Mouse (Mus musculus) splenic B cell, adult 2 months (primary cell): ENCODE data around the gene Rnf220.

Experiments used
- DNase-seq: peaks from one replicate; pipeline ENCODE4 v3.0.0-alpha.2; 2011; ENCODE audit warnings: low read depth, low spot score
- H3K27me3 ChIP-seq: 2 replicates; pipeline ENCODE4 v1.6.1; 2012; ENCODE audit warnings: mild to moderate bottlenecking, low read length, moderate library complexity, mixed read lengths; ENCODE audit not compliant: control insufficient read depth, poor library complexity, insufficient read depth, severe bottlenecking
- H3K36me3 ChIP-seq: 2 replicates; pipeline ENCODE4 v1.6.1; 2012; ENCODE audit warnings: mild to moderate bottlenecking, low read length, moderate library complexity, mixed read lengths; ENCODE audit not compliant: control insufficient read depth, poor library complexity, insufficient read depth, severe bottlenecking

The Rnf220 gene

DNA sequence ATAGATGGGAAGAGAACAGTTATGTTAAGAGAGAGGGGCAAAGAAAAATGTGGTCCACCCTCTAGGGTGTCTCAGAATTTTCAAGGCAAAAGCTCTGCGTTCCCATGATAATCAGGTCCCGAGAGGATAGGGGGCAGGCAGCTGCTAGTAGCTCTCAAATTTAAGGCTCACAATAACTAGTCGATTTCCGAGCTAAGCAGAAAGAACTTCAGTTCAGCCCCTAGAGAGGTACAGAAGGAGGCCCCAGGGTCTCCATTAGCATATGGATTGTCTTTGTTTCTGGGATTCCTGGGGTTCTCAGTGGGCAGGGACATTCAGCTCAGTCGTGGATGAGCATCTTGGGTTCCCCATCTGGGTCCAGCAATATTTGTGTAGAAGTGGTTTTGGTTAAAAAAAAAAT, 134.8 kb downstream of the Rnf220 start:
- H3K27me3 ChIP-seq = no peaks in the 10 kb centered on the region

DNA sequence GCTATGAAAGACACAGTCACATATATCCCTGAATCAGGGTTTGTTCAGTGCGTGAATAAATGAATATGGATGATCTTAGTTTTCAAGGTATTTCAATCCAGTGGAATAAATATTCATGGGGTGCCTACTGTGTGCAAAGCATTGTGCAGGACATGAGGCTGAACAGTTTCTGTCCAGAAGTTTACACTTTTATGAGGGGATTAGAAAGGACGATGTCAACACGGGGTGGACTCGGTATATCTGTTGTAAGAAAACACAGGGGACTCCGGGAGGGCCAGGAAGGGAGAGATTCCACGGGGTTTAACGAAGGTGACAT, 135.3 kb downstream of the Rnf220 start:
- H3K36me3 ChIP-seq = no peaks in the 10 kb centered on the region
- no peaks in the 10 kb centered on the region for H3K27me3 ChIP-seq
- no peak for DNase-seq

More for the DNA sequence above, 134.8 kb downstream of the Rnf220 start:
- H3K36me3 ChIP-seq = no peaks in the 10 kb centered on the region
- DNase-seq = no peak

DNA sequence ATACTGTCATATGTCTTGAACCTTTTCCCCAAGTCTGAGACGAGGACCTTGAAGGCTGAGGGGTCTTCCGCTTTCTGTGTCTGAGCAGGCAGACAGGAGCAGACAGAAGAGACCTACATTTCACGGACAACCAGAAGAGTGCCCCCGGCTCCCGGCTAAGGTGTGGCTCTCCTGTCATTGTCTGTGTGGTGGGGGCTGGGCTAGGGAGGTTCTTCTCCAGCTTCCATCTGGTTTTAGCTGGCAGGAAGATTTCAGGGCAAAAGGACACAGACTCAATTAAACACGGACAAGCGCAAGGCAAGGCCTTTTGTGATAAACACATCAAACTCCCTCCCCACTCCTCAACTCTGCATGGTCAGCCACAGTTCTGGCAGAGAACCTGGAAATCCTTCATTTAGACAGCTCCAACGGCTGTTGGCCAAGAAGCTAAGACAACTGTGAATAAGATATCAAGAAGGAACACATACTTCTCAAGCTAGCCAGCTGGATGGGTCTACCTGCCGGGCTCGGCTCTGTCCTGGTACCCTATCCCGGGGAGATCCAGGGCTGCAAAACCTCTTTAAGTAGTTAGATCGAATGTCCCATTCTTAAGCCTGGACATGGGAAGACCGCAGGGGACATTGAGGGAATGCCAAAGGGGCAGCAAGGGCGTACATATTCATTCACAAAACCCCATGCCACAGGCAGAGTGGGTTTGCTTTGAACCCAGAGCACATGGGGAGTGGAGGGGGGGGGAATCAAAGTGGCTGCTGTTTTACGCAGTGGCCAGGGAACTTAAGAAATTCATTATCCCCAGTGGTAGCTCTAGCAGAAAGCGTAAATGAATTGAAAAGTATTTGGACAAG, 135.9 kb downstream of the Rnf220 start:
- DNase-seq = no peak
- no peaks in the 10 kb centered on the region for H3K36me3 ChIP-seq
- H3K27me3 ChIP-seq = no peaks in the 10 kb centered on the region

DNA sequence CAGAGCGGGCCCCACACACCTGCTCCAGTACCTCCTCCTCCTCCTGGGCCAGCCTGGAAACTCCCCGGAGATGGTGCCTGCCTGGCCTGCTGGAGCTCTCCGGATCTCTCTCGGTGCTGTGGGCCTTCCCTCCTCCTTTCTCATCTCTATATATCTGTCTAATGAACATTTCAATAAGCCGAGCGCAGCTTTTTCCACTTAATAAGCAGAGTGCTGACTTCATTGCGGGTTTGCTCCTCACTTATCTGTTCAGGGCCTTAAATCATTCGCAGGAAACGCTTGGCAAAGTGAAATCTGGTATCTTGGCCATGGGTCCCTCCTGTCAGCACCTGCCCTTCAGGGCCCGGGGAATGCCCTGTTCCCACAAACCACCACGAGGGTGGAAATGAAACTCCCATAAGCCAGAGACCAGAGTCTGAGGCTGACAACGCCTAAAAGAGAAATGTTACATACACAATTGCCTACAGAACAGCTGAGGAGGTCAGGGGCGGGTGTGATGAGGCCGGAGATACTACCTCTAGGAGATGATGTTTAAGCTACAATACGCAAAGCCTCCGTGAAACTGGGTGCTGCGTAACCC, 137.0 kb downstream of the Rnf220 start:
- no peaks in the 10 kb centered on the region for H3K36me3 ChIP-seq

DNA sequence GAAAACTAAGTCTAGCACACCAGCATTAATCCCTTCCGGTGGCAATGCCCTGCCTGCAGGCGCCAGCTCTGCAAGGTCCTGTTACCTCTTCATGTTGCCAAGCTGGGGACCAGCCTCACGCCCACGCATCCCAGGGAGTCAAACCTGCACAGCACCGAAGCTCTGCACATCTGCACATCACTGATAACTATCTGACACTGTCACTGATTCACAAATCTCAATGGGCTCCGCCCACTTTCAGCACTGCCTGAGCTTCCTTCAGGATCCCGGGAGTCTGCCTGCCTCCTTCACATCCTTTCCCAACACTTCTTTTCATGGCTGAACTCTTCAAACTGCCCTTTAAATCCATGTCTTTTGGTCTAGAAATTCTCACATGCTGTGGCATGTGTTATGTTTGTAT, 138.9 kb downstream of the Rnf220 start:
- Histone ChIP-seq H3K27me3 (no peaks in the 10 kb centered on the region), H3K36me3 (no peaks in the 10 kb centered on the region)
- no peak for DNase-seq

More for the DNA sequence above, 137.0 kb downstream of the Rnf220 start:
- no peaks in the 10 kb centered on the region for H3K27me3 ChIP-seq
- no peak for DNase-seq

DNA sequence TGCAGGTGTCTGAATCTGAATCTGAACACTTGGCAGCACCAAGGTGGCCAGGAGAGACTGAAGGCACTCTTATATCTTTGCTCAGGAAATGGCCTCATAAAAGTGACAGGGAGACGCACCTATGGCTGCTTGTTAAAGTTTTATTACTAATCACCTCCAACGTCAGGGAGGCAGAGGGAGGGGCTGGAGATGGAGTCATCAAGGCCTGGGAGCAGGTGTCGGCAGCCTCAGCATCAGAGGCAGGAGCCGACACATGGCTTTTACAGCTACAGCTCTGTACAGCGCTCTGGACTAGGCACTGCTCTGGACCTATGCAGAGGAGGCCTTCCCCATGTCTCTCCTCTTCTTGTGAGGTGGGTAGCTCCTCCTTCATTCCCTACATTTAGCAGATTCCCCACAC, 139.7 kb downstream of the Rnf220 start:
- H3K36me3 ChIP-seq = no peaks in the 10 kb centered on the region
- no peak for DNase-seq
- H3K27me3 ChIP-seq = no peaks in the 10 kb centered on the region

DNA sequence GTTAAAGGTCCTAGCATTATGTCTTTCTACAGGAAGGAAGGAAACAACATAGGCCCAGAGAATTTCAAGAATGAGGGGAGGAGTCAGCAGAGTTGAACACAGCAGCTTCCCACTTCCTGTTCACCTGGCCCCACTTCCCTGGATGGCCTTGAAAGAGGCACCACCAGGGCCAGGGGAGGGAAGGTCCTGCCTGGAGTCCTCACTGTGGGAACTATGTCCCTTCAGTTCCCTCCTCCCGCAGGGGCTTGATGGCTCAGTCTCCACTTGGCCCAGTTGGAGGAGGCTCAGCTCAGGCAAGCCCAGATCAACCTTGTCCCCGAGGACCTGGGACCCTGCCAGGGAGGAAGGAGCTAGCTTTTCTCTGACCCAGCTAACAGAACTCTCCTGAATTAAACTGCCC, 140.6 kb downstream of the Rnf220 start:
- Histone ChIP-seq H3K27me3 (no peaks in the 10 kb centered on the region), H3K36me3 (no peaks in the 10 kb centered on the region)
- DNase-seq = no peak

DNA sequence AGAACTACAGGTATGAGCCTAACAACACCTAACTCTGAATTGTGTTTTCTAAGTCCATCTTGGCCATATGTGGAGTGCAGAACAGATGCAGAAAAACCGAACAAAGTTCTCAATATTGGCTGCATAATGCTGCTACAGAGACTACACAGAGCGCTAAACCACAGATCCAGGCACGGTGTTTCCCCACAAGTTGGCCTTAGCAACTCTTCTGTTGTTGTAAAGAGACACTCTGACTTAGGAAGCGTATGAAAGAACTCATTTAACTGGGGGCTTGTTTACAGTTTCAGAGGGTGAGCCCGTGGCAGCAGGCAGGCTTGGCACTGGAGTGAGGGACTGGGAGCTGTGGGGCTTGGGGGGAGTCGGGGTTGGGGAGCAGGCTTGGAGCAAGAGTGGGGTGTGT, 142.2 kb downstream of the Rnf220 start:
- DNase-seq = no peak
- Histone ChIP-seq H3K27me3 (no peaks in the 10 kb centered on the region), H3K36me3 (no peaks in the 10 kb centered on the region)

DNA sequence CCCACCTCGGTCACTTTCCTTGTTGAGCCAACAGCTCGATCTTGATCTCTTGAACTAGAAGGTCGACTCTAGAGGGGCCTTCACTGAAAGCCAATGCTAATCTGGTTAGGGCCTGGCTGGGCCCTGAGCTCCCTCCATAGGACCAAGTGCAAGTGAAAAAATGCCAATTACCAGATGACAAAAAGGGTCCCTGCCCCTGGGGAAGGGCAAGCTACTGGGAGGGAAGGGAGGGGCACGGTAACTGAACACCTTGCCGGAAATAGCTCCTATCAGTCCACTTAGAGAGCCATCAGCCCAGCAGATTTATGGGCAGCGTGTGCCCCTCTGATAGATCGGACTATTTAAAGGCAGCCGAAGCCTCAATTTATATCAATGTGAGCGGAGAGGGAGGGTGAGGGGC, 143.9 kb downstream of the Rnf220 start:
- no peaks in the 10 kb centered on the region for H3K36me3 ChIP-seq
- H3K27me3 ChIP-seq = no peaks in the 10 kb centered on the region
- no peak for DNase-seq

DNA sequence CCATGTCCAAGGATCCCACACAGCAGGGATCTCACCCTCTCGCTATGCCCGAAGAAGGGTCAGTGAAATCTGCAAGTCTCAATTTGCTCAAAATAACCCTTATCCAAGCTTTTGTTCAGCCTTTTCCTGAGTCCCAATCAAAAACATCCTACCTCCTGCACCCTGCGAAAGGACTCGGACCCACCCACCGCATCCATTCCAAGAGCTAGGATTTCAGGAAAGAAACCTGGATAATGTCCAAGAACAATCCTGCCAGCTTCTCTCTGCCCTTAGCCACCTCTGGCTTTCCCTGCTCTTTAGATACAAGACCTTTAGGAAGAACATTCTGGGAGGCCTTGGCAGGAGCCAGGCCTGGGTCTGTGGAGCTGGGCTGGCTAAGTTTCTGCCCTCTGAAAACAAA, 144.8 kb downstream of the Rnf220 start:
- no peaks in the 10 kb centered on the region for H3K36me3 ChIP-seq
- DNase-seq = no peak
- H3K27me3 ChIP-seq = no peaks in the 10 kb centered on the region

DNA sequence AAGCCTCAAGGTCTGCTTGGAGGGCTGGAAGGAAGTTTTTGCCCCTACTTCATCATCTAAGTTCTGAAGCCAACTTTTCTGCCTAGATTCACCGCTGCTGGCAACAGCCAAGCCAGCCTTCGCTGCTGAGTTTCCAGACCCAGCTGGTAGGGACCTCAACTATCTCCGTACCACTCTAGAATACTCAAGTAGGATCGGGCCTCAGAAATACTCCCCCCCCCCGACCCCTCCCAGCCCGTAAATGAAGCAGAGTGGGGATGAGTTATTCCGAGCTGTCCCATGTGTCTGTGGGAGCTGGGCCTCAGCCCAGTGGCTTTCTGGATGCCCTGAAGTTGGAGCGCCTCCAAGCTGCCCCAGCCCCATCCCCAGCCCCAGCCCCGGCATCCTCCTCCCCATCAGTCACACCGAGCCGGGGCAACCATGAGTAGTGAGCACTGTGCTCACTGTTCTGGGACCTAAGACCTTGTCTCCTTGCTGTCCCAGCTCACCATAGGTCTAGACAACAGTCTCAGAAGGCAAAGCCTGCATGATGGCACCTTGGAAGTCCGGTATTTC, 146.6 kb downstream of the Rnf220 start:
- Histone ChIP-seq H3K36me3 (no peaks in the 10 kb centered on the region), H3K27me3 (no peaks in the 10 kb centered on the region)
- no peak for DNase-seq

DNA sequence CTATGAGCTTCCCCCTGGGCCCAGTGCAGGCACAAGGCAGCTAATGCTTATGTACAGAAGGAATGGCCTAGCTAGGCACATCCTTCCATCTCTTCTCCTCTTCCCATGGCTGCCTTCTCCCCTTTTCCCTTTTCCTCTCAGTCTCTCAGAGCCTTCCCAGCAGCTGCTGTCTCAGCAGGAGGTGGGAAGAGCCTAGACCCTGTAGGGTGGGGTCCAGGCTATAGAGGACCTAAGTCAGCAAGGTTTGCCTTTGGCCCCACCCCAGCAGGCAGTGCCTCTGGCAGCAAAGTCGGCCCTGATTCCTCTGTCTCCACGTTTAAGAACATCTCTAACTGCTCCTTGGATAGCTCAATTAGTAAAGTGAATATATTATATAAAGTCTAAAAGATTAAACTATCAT, 147.5 kb downstream of the Rnf220 start:
- DNase-seq = no peak
- no peaks in the 10 kb centered on the region for H3K36me3 ChIP-seq

DNA sequence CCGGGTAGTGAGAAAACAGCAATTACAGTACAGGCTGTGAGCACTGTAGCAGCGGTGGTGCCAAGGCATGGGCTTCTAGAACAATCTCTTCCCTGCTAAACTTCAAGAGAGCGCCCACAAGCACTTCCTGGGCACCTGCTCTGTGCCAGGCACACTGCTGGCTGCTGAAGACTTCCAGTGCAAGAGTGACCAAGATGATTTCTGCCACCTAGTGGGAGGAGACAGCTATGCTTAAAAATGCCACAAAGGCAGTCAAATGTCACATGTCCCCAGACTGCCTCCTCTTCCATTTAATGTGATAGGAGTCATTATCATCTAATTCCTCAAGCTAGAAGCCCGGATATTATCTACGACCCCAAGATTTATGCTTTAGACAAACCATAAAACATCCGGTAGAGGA, 150.8 kb downstream of the Rnf220 start:
- Histone ChIP-seq H3K36me3 (no peaks in the 10 kb centered on the region), H3K27me3 (no peaks in the 10 kb centered on the region)
- peak; percentile 55 for DNase-seq

More for the DNA sequence above, 147.5 kb downstream of the Rnf220 start:
- no peaks in the 10 kb centered on the region for H3K27me3 ChIP-seq

DNA sequence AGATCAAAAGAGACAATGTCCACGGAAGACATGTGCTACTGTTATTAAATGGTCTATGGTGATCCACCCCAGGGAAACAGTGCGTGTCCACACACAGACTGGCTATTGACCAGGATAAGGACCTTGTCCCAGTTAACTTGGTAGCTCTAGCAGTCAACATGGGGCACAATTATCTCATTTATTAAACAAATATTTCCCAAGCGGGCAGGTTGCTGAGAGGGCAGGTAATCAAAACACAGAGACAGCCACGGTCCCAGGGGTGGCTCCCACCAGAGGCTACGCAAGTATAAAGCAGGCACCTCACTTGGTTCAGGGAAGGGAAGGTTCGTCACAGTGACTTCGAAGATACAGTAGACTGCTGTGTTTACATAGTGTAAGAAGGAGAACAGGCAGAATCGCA, 153.5 kb downstream of the Rnf220 start:
- no peak for DNase-seq
- no peaks in the 10 kb centered on the region for H3K36me3 ChIP-seq
- H3K27me3 ChIP-seq = no peaks in the 10 kb centered on the region

DNA sequence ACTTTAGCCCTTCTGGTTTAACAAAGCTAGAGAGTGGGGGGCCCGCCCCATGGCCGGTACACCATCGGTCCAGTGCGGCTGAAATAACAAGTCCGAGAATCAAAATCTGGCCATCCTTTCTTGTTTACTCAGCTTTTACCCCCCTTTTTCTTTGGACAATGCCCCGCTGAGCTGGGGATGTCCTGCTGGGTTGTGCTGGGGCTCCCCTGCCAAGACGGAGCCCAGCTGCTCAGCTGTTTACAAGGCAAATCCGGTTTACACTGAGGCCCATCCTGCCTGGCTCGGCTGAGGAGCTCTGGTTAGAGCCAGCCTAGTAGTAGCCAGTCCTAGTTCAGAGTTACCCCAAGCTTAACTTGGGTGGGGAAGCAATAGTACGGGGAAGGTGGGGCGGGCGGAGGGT, 154.1 kb downstream of the Rnf220 start:
- H3K36me3 ChIP-seq = no peaks in the 10 kb centered on the region

More for the DNA sequence above, 154.1 kb downstream of the Rnf220 start:
- DNase-seq = no peak
- H3K27me3 ChIP-seq = no peaks in the 10 kb centered on the region
